Mouse (Mus musculus) CH12.LX (cell line): ENCODE data around the gene Fam214b. TPM values are rescaled to one million over a fixed set of nuclear protein-coding genes. Genes with fewer than 3 reads are reported as not detected.

ENCODE experiments used
- DNase-seq: peaks from one replicate; pipeline ENCODE4 v3.0.0-alpha.2; 2013; ENCODE audit errors: extremely low read depth
- H3K27ac ChIP-seq: 2 replicates; pipeline ENCODE4 v1.5.1; 2012; ENCODE audit warnings: low read depth, mild to moderate bottlenecking, control low read depth, moderate library complexity; ENCODE audit not compliant: insufficient read depth
- H3K27me3 ChIP-seq: replicated peaks from 2 replicates; pipeline ENCODE3; 2012; ENCODE audit warnings: inconsistent platforms
- H3K36me3 ChIP-seq, 2 experiments: replicated peaks in 1 of 2; 2 replicates each; pipeline versions ENCODE3 to v1.6.1; 2012; ENCODE audit warnings: inconsistent platforms in 1 of 2, low read length in 1 of 2, mild to moderate bottlenecking in 1 of 2, mixed read lengths in 1 of 2, moderate library complexity in 1 of 2; ENCODE audit not compliant: control insufficient read depth in 1 of 2, insufficient read depth in 1 of 2
- H3K4me1 ChIP-seq, 2 experiments: 2 replicates each; pipeline ENCODE4 v1.6.1; 2012; ENCODE audit warnings: inconsistent platforms in 1 of 2, moderate library complexity in 1 of 2; ENCODE audit not compliant: insufficient read depth in 2 of 2, control insufficient read depth in 1 of 2
- H3K4me2 ChIP-seq: 2 replicates; pipeline ENCODE4 v1.6.1; 2012; ENCODE audit warnings: low read depth, mild to moderate bottlenecking, control low read depth; ENCODE audit not compliant: poor library complexity, insufficient read depth, severe bottlenecking
- H3K4me3 ChIP-seq, 3 experiments: fragments of 150-350 bp in 1 of 3; sonication (generic) in 1 of 3; replicated peaks in 1 of 3; 2 replicates each; pipeline versions ENCODE3 to v1.5.1; 2011 to 2012; ENCODE audit warnings: low read depth in 2 of 3, low read length in 2 of 3, mild to moderate bottlenecking in 2 of 3, moderate library complexity in 2 of 3, control low read depth in 1 of 3, improper control_type of control experiment in 1 of 3, inconsistent platforms in 1 of 3, mixed read lengths in 1 of 3; ENCODE audit not compliant: poor library complexity in 1 of 3
- H3K79me2 ChIP-seq: replicated peaks from 2 replicates; pipeline ENCODE4 v1.6.1; 2012; ENCODE audit warnings: mild to moderate bottlenecking, moderate library complexity; ENCODE audit not compliant: control insufficient read depth, poor library complexity, insufficient read depth, severe bottlenecking; ENCODE audit errors: extremely low read depth
- H3K9ac ChIP-seq: 2 replicates; pipeline ENCODE4 v1.6.1; 2012; ENCODE audit warnings: low read depth, mild to moderate bottlenecking, control low read depth, moderate library complexity; ENCODE audit not compliant: insufficient read depth
- H3K9me3 ChIP-seq: replicated peaks from 2 replicates; pipeline ENCODE3; 2012; ENCODE audit warnings: low read length, inconsistent platforms, mixed read lengths
- BHLHE40 ChIP-seq: IDR thresholded peaks from 2 replicates; pipeline ENCODE4 v1.6.1; 2011; ENCODE audit warnings: mild to moderate bottlenecking, low read depth, low read length, improper control_type of control experiment
- CHD1 ChIP-seq: IDR thresholded peaks from 2 replicates; pipeline ENCODE4 v1.6.1; 2012; ENCODE audit warnings: low read depth, low read length, improper control_type of control experiment, inconsistent platforms
- CHD2 ChIP-seq: IDR thresholded peaks from 2 replicates; pipeline ENCODE4 v1.6.1; 2011; ENCODE audit warnings: low read length, improper control_type of control experiment
- E2F4 ChIP-seq: IDR thresholded peaks from 2 replicates; pipeline ENCODE4 v1.6.1; 2011; ENCODE audit warnings: low read depth, low read length, improper control_type of control experiment; ENCODE audit not compliant: insufficient replicate concordance
- ELF1 ChIP-seq: IDR thresholded peaks from 2 replicates; pipeline ENCODE4 v1.6.1; 2014; ENCODE audit warnings: low read depth, mild to moderate bottlenecking, inconsistent platforms, low read length, improper control_type of control experiment
- EP300 ChIP-seq: IDR thresholded peaks from 2 replicates; pipeline ENCODE4 v1.6.1; 2011; ENCODE audit warnings: low read length, improper control_type of control experiment
- ETS1 ChIP-seq: conservative IDR thresholded peaks from 2 replicates; pipeline ENCODE4 v1.6.1; 2012; ENCODE audit warnings: low read depth, mild to moderate bottlenecking, inconsistent platforms, low read length, improper control_type of control experiment, moderate library complexity
- GABPA ChIP-seq: IDR thresholded peaks from 2 replicates; pipeline ENCODE4 v1.6.1; 2012; ENCODE audit warnings: low read depth, low read length, improper control_type of control experiment, inconsistent platforms; ENCODE audit not compliant: insufficient replicate concordance
- JUN ChIP-seq: IDR thresholded peaks from 2 replicates; pipeline ENCODE4 v1.6.1; 2011; ENCODE audit warnings: low read depth, mild to moderate bottlenecking, low read length, improper control_type of control experiment, moderate library complexity; ENCODE audit not compliant: insufficient read depth
- JUND ChIP-seq: conservative IDR thresholded peaks from 2 replicates; pipeline ENCODE4 v1.6.1; 2011; ENCODE audit warnings: low read depth, low read length, improper control_type of control experiment
- KAT2A ChIP-seq: IDR thresholded peaks from 2 replicates; pipeline ENCODE4 v1.6.1; 2012; ENCODE audit warnings: low read length, improper control_type of control experiment, inconsistent platforms; ENCODE audit not compliant: insufficient replicate concordance
- MAFK ChIP-seq: IDR thresholded peaks from 2 replicates; pipeline ENCODE4 v1.6.1; 2011; ENCODE audit warnings: low read length, improper control_type of control experiment; ENCODE audit not compliant: insufficient replicate concordance
- MAX ChIP-seq: IDR thresholded peaks from 2 replicates; pipeline ENCODE4 v1.6.1; 2011; ENCODE audit warnings: low read length, improper control_type of control experiment
- MAZ ChIP-seq: IDR thresholded peaks from 2 replicates; pipeline ENCODE4 v1.6.1; 2012; ENCODE audit warnings: low read depth, mild to moderate bottlenecking, inconsistent platforms, low read length, improper control_type of control experiment, moderate library complexity
- MEF2A ChIP-seq: IDR thresholded peaks from 2 replicates; pipeline ENCODE4 v1.6.1; 2014; ENCODE audit warnings: low read depth, mild to moderate bottlenecking, inconsistent platforms, low read length, improper control_type of control experiment, borderline replicate concordance
- MXI1 ChIP-seq: IDR thresholded peaks from 2 replicates; pipeline ENCODE4 v1.6.1; 2011; ENCODE audit warnings: mild to moderate bottlenecking, low read depth, low read length, improper control_type of control experiment
- MYC ChIP-seq: IDR thresholded peaks from 2 replicates; pipeline ENCODE4 v1.6.1; 2011; ENCODE audit warnings: low read depth, mild to moderate bottlenecking, improper control_type of control experiment, low read length
- NELFE ChIP-seq: IDR thresholded peaks from 2 replicates; pipeline ENCODE4 v1.6.1; 2011; ENCODE audit warnings: low read depth, low read length, improper control_type of control experiment
- NRF1 ChIP-seq: IDR thresholded peaks from 2 replicates; pipeline ENCODE4 v1.6.1; 2014; ENCODE audit warnings: low read depth, mild to moderate bottlenecking, inconsistent platforms, low read length, improper control_type of control experiment, moderate library complexity
- POLR2A ChIP-seq: IDR thresholded peaks from 2 replicates; pipeline ENCODE4 v1.6.1; 2011; ENCODE audit warnings: low read depth, mild to moderate bottlenecking, improper control_type of control experiment, low read length
- POLR2AphosphoS2 ChIP-seq: IDR thresholded peaks from 2 replicates; pipeline ENCODE4 v1.6.1; 2011; ENCODE audit warnings: low read depth, low read length, improper control_type of control experiment
- RAD21 ChIP-seq: IDR thresholded peaks from 2 replicates; pipeline ENCODE4 v1.6.1; 2011; ENCODE audit warnings: low read depth, mild to moderate bottlenecking, low read length, improper control_type of control experiment, moderate library complexity
- SIN3A ChIP-seq: IDR thresholded peaks from 2 replicates; pipeline ENCODE4 v1.6.1; 2012; ENCODE audit warnings: low read length, improper control_type of control experiment, inconsistent platforms
- TBP ChIP-seq: conservative IDR thresholded peaks from 2 replicates; pipeline ENCODE4 v1.6.1; 2011; ENCODE audit warnings: low read depth, low read length, improper control_type of control experiment
- UBTF ChIP-seq: IDR thresholded peaks from 2 replicates; pipeline ENCODE4 v1.6.1; 2012; ENCODE audit warnings: low read depth, mild to moderate bottlenecking, inconsistent platforms, low read length, improper control_type of control experiment, moderate library complexity
- ZC3H11A ChIP-seq: IDR thresholded peaks from 2 replicates; pipeline ENCODE4 v1.6.1; 2012; ENCODE audit warnings: low read depth, mild to moderate bottlenecking, inconsistent platforms, low read length, improper control_type of control experiment
- ZKSCAN1 ChIP-seq: IDR thresholded peaks from 2 replicates; pipeline ENCODE4 v1.6.1; 2012; ENCODE audit warnings: low read depth, inconsistent platforms, low read length, improper control_type of control experiment, borderline replicate concordance
- ZMIZ1 ChIP-seq: IDR thresholded peaks from 2 replicates; pipeline ENCODE4 v1.6.1; 2012; ENCODE audit warnings: low read depth, mild to moderate bottlenecking, inconsistent platforms, low read length, improper control_type of control experiment
- ZNF384 ChIP-seq: IDR thresholded peaks from 2 replicates; pipeline ENCODE4 v1.6.1; 2012; ENCODE audit warnings: low read depth, low read length, improper control_type of control experiment, inconsistent platforms
- dilution Hi-C: fragments of 300-500 bp; cut with MboI; formaldehyde crosslinking; loops from 2 replicates; pipeline ENCODE4 v1.14.3; 2020; ENCODE audit warnings: low sequenced_read_pairs; ENCODE audit not compliant: extremely low pct_unique_long_range_greater_than_20kb, extremely low pct_ligation_motif_present
- in situ Hi-C: fragments of 300-500 bp; cut with MboI; formaldehyde crosslinking; loops from 3 replicates; pipeline ENCODE4 v1.14.3; 2019; ENCODE audit warnings: low sequenced_read_pairs, low pct_ligation_motif_present, low pct_unique_long_range_greater_than_20kb, mixed read lengths
- polyA plus RNA-seq: library from polyadenylated mRNA; unstranded; fragments of >175 nt; gene quantifications from 2 replicates; pipeline ENCODE4 v1.2.1, GENCODE M21; 2012; ENCODE audit warnings: low read depth; ENCODE audit not compliant: insufficient read length
- total RNA-seq, 2 experiments: library from RNA; depleted of rRNA; stranded (reverse); fragments of 300-350 nt in 1 of 2; fragments of >200 nt in 1 of 2; gene quantifications; 2 replicates each; pipeline ENCODE4 v1.2.3; 2012 to 2014

Gene Fam214b
- total and polyA plus RNA-seq, 3 experiments: 1.7 to 4.7 (median 3.3) TPM

GRCm38 (mm10) chr4:43043644-43044357 lies 2.2 kb downstream of the Fam214b start:
- H3K9ac ChIP-seq: peak overlapping the region; percentile 31
- in situ Hi-C loops (no loop called here), dilution Hi-C loops (no loop called here)
- H3K27me3 ChIP-seq: no peaks in the 10 kb centered on the region
- H3K36me3 ChIP-seq: no peaks in the 10 kb centered on the region
- peak; percentile 91 for DNase-seq
- peak overlapping the region; percentile 29 to 59 (median 39) for H3K4me3 ChIP-seq
- no peak for TF ChIP-seq MAZ
- peak; percentile 31; the same call in 1 of the 2 replicates for TF ChIP-seq POLR2A
- TF ChIP-seq UBTF: no peak
- no peak for TF ChIP-seq ETS1
- no peak for TF ChIP-seq MXI1
- no peak for TF ChIP-seq JUND
- TF ChIP-seq ZNF384: peak; percentile 91
- no peak for TF ChIP-seq NELFE
- no peak for TF ChIP-seq GABPA
- no peak for TF ChIP-seq NRF1
- TF ChIP-seq ZMIZ1: peak; percentile 11; the same call in 1 of the 2 replicates
- TF ChIP-seq JUN: no peak
- no peak for TF ChIP-seq MAX
- TF ChIP-seq RAD21: no peak
- TF ChIP-seq E2F4: no peak
- TF ChIP-seq KAT2A: no peak
- no peak for TF ChIP-seq ZC3H11A
- no peak for TF ChIP-seq MEF2A
- no peak for TF ChIP-seq CHD1
- no peak for TF ChIP-seq MYC
- TF ChIP-seq TBP: 0 out of 2 replicates have a peak, but pooled peaks have one; percentile 24
- TF ChIP-seq MAFK: no peak
- TF ChIP-seq POLR2AphosphoS2: no peak
- TF ChIP-seq ELF1: peak; percentile 47; the same call in 1 of the 2 replicates
- TF ChIP-seq CHD2: no peak
- no peak for TF ChIP-seq ZKSCAN1
- no peak for TF ChIP-seq BHLHE40
- TF ChIP-seq EP300: no peak
- 0 out of 2 replicates have a peak, but pooled peaks have one; percentile 18 for TF ChIP-seq SIN3A
- H3K79me2 ChIP-seq: no peaks in the 10 kb centered on the region
- peak overlapping the region; percentile 87 for H3K4me2 ChIP-seq
- H3K4me1 ChIP-seq: peaks cover 16 to 61% of the 10 kb centered on the region in 2 experiments
- H3K27ac ChIP-seq: peak overlapping the region; percentile 70
- H3K9me3 ChIP-seq: no peaks in the 10 kb centered on the region
